Mouse (Mus musculus): ENCODE data around the gene Trak2. TPM values are rescaled to one million over a fixed set of nuclear protein-coding genes. Genes with fewer than 3 reads are reported as not detected.

Trak2 gene
- total and polyA plus RNA-seq, 3 experiments: 11.4 to 107 (median 15.5) TPM

DNA sequence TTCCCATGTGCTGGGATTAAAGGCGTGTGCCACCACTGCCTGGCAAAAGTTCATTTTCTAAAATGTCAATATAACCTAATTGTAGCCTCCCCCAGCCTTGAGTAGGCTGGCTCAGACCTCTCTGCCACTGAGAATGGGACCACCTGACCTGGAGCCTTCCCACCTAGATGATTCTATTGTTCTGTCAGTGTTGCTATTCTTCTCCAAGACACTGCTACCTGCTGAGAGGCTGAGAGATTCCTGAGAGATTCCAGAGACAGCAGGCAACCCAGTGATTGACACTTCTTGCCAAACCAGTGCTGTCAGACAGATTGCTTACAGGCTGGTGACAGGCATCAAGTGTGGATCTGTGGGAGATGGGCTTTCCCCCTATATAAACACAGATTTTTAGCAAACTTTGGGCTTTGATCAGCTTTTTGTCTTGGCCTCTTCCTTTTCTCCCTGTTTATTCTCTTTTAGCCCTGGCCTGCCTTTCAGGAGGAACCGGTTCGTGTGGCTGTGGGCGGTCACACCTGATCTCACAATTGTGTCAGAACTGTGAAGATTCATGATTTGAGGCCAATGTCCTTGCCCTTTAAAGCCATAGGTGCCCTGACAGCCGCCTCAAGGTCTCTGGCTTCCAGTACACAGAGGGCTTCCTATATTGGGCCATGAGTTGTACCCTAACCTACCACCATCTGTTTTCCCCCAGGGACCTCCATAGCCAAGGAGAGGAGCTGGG lies 83.2 kb downstream of the Trak2 start:
- no peaks in the 10 kb centered on the region for H3K36me3 ChIP-seq (ENCODE audit: control insufficient read depth in 1 of 2, insufficient read depth in 2 of 2, low read length in 2 of 2)
- H3K4me1 ChIP-seq (ENCODE audit: control insufficient read depth in 1 of 2, insufficient read depth in 2 of 2, low read length in 2 of 2): no peaks in the 10 kb centered on the region
- no peak overlapping the region for H3K27ac ChIP-seq (ENCODE audit: control insufficient read depth, low read depth, low read length)
- H3K4me3 ChIP-seq (ENCODE audit: control insufficient read depth in 1 of 2, insufficient read depth in 1 of 2, low read depth in 2 of 2, low read length in 2 of 2): no peak overlapping the region
- DNase-seq (ENCODE audit: low read depth, low spot score): no peak
- TF ChIP-seq NELFE (IDR thresholded peaks at IDR 0.05; ENCODE audit: low read depth, low read length) (no peak), CHD1 (IDR thresholded peaks at IDR 0.05; ENCODE audit: low read depth, low read length) (no peak), POLR2A (IDR thresholded peaks at IDR 0.05; ENCODE audit: control insufficient read depth in 1 of 2, insufficient read depth in 1 of 2, low read depth in 1 of 2, low read length in 2 of 2, poor library complexity in 1 of 2) (no peak), GABPA (IDR thresholded peaks at IDR 0.05; ENCODE audit: low read depth, low read length) (no peak), MYB (IDR thresholded peaks at IDR 0.05; ENCODE audit: low read depth, low read length) (no peak), EP300 (IDR thresholded peaks at IDR 0.05; ENCODE audit: low read depth in 1 of 2, low read length in 2 of 2) (no peak), TCF12 (IDR thresholded peaks at IDR 0.05; ENCODE audit: low read depth, low read length) (no peak), POLR2AphosphoS2 (IDR thresholded peaks at IDR 0.05; ENCODE audit: low read length) (no peak), MAZ (IDR thresholded peaks at IDR 0.05; ENCODE audit: low read depth, low read length) (no peak), ETS1 (IDR thresholded peaks at IDR 0.05; ENCODE audit: low read depth, low read length) (no peak), POLR2AphosphoS5 (IDR thresholded peaks at IDR 0.05; ENCODE audit: borderline replicate concordance, low read depth, low read length) (no peak), MXI1 (IDR thresholded peaks at IDR 0.05; ENCODE audit: low read depth, low read length) (no peak), USF1 (IDR thresholded peaks at IDR 0.05; ENCODE audit: low read depth, low read length) (no peak), TBP (IDR thresholded peaks at IDR 0.05; ENCODE audit: low read depth, low read length) (no peak), E2F4 (IDR thresholded peaks at IDR 0.05; ENCODE audit: borderline replicate concordance, low read depth, low read length) (no peak), ZKSCAN1 (IDR thresholded peaks at IDR 0.05; ENCODE audit: low read depth, low read length) (no peak), KAT2A (conservative IDR thresholded peaks at IDR 0.05; ENCODE audit: low read depth, low read length) (no peak), BHLHE40 (IDR thresholded peaks at IDR 0.05; ENCODE audit: borderline replicate concordance, low read depth, low read length) (no peak), CHD2 (IDR thresholded peaks at IDR 0.05; ENCODE audit: low read length) (no peak), MAX (IDR thresholded peaks at IDR 0.05; ENCODE audit: low read length) (no peak)
- no peaks in the 10 kb centered on the region for H3K27me3 ChIP-seq (ENCODE audit: control insufficient read depth in 1 of 2, insufficient read depth in 2 of 2, low read length in 2 of 2)
- H3K79me2 ChIP-seq (ENCODE audit: control insufficient read depth, insufficient read depth, low read length, poor library complexity): no peaks in the 10 kb centered on the region
- no peak overlapping the region for H3K9ac ChIP-seq (ENCODE audit: control insufficient read depth, low read depth, low read length, poor library complexity, severe bottlenecking)
- H3K9me3 ChIP-seq (replicated peaks; ENCODE audit: insufficient read depth, low read length): no peaks in the 10 kb centered on the region

DNA sequence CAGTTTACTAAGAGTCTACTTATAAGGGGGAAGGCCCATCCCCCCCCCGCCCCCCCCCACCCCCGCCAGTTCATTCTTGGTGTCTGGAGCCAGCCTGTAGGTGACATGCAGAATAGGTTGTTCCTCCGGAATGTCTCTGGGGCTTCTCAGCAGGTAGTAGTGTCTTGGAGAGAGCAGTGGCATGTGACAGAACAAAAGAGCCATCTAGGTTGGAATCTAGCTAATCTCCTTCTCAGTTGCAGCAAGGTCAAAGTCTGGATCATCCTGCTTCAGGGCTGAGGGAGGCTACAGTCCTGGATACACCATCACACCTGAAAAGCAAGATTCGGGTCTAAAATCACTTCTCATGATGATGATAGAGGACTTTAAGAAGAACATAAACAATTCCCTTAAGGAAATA lies 87.6 kb downstream of the Trak2 start:
- no peak overlapping the region for H3K4me3 ChIP-seq (ENCODE audit: control insufficient read depth in 1 of 2, insufficient read depth in 1 of 2, low read depth in 2 of 2, low read length in 2 of 2)
- no peak for DNase-seq (ENCODE audit: low read depth, low spot score)
- no peak overlapping the region for H3K27ac ChIP-seq (ENCODE audit: control insufficient read depth, low read depth, low read length)
- no peaks in the 10 kb centered on the region for H3K9me3 ChIP-seq (replicated peaks; ENCODE audit: insufficient read depth, low read length)
- no peaks in the 10 kb centered on the region for H3K27me3 ChIP-seq (ENCODE audit: control insufficient read depth in 1 of 2, insufficient read depth in 2 of 2, low read length in 2 of 2)
- no peak overlapping the region for H3K9ac ChIP-seq (ENCODE audit: control insufficient read depth, low read depth, low read length, poor library complexity, severe bottlenecking)
- no peaks in the 10 kb centered on the region for H3K36me3 ChIP-seq (ENCODE audit: control insufficient read depth in 1 of 2, insufficient read depth in 2 of 2, low read length in 2 of 2)
- H3K79me2 ChIP-seq (ENCODE audit: control insufficient read depth, insufficient read depth, low read length, poor library complexity): no peaks in the 10 kb centered on the region
- no peak for TF ChIP-seq ELF1 (IDR thresholded peaks at IDR 0.05; ENCODE audit: low read depth, low read length)
- no peak for TF ChIP-seq BHLHE40 (IDR thresholded peaks at IDR 0.05; ENCODE audit: borderline replicate concordance, low read depth, low read length)
- TF ChIP-seq MXI1 (IDR thresholded peaks at IDR 0.05; ENCODE audit: low read depth, low read length): no peak
- TF ChIP-seq GATA1 (IDR thresholded peaks at IDR 0.05; ENCODE audit: low read depth, low read length): no peak
- no peak for TF ChIP-seq MEF2A (IDR thresholded peaks at IDR 0.05; ENCODE audit: extremely low read depth, insufficient replicate concordance, low read depth, low read length, poor library complexity, severe bottlenecking)
- no peak for TF ChIP-seq TBP (IDR thresholded peaks at IDR 0.05; ENCODE audit: low read depth, low read length)
- TF ChIP-seq HCFC1 (IDR thresholded peaks at IDR 0.05; ENCODE audit: low read depth, low read length): no peak
- TF ChIP-seq USF2 (IDR thresholded peaks at IDR 0.05; ENCODE audit: borderline replicate concordance in 1 of 2, insufficient read depth in 1 of 2, low read depth in 1 of 2, low read length in 2 of 2): no peak
- TF ChIP-seq GABPA (IDR thresholded peaks at IDR 0.05; ENCODE audit: low read depth, low read length): no peak
- TF ChIP-seq KAT2A (conservative IDR thresholded peaks at IDR 0.05; ENCODE audit: low read depth, low read length): no peak
- no peak for TF ChIP-seq ZC3H11A (IDR thresholded peaks at IDR 0.05; ENCODE audit: low read depth, low read length)
- no peak for TF ChIP-seq NELFE (IDR thresholded peaks at IDR 0.05; ENCODE audit: low read depth, low read length)
- no peak for TF ChIP-seq EP300 (IDR thresholded peaks at IDR 0.05; ENCODE audit: low read depth in 1 of 2, low read length in 2 of 2)
- no peak for TF ChIP-seq RAD21 (IDR thresholded peaks at IDR 0.05; ENCODE audit: low read depth, low read length)
- no peak for TF ChIP-seq TAL1 (IDR thresholded peaks at IDR 0.05; ENCODE audit: low read length)
- TF ChIP-seq CTCF (IDR thresholded peaks at IDR 0.05 in 2 of 3, conservative IDR thresholded peaks at IDR 0.05 in 1 of 3; ENCODE audit: control insufficient read depth in 1 of 3, insufficient read depth in 1 of 3, low read depth in 2 of 3, low read length in 3 of 3, poor library complexity in 1 of 3, severe bottlenecking in 1 of 3): no peak
- no peaks in the 10 kb centered on the region for H3K4me1 ChIP-seq (ENCODE audit: control insufficient read depth in 1 of 2, insufficient read depth in 2 of 2, low read length in 2 of 2)

Measured in MEL (cell line).